Mouse (Mus musculus) heart, postnatal 0 days (tissue): Measurements from ENCODE around the gene Gm9495. TPM values are rescaled to one million over a fixed set of nuclear protein-coding genes. Genes with fewer than 3 reads are reported as not detected.
A peak's percentile ranks its signal among the peaks of the same experiment; 100 is the strongest.
"Not testable (repeated sequence)": the region's sequence is repeated elsewhere in the genome, so short reads cannot be mapped to it uniquely, and the experiment has no call there.

Experiments
- ATAC-seq: fragments of 200-750 bp; cut with Nextera tagmentation; 2 replicates; pipeline ENCODE4 v1.8.0; 2017; ENCODE audit warnings: low read depth, moderate number of reproducible peaks, moderate library complexity; ENCODE audit not compliant: insufficient read depth
- DNase-seq: peaks from one replicate; pipeline ENCODE4 v3.0.0-alpha.2; 2016; ENCODE audit warnings: low spot score
- H3K27ac ChIP-seq: fragments of 300-500 bp; sonication (generic); 2 replicates; pipeline ENCODE4 v1.5.1; 2014; ENCODE audit warnings: low read depth, mild to moderate bottlenecking
- H3K27me3 ChIP-seq: fragments of 300-500 bp; sonication (generic); 2 replicates; pipeline ENCODE4 v1.6.1; 2014; ENCODE audit warnings: low read length, mixed read lengths; ENCODE audit not compliant: control insufficient read depth, insufficient read depth
- H3K36me3 ChIP-seq: fragments of 300-500 bp; sonication (generic); replicated peaks from 2 replicates; pipeline ENCODE4 v1.6.1; 2014; ENCODE audit warnings: low read length, mixed read lengths; ENCODE audit not compliant: control insufficient read depth, insufficient read depth
- H3K4me1 ChIP-seq: fragments of 300-500 bp; sonication (generic); 2 replicates; pipeline ENCODE4 v1.6.1; 2014; ENCODE audit warnings: antibody characterized with exemption; ENCODE audit not compliant: control insufficient read depth, insufficient read depth
- H3K4me2 ChIP-seq: fragments of 300-500 bp; sonication (generic); 2 replicates; pipeline ENCODE4 v1.6.1; 2014; ENCODE audit warnings: low read depth, mild to moderate bottlenecking, low read length, moderate library complexity
- H3K4me3 ChIP-seq: fragments of 300-500 bp; sonication (generic); 2 replicates; pipeline ENCODE4 v1.5.1; 2014; ENCODE audit warnings: low read depth, low read length
- H3K9ac ChIP-seq: fragments of 300-500 bp; sonication (generic); replicated peaks from 2 replicates; pipeline ENCODE4 v1.6.1; 2014; ENCODE audit warnings: low read depth, low read length, mixed read lengths
- H3K9me3 ChIP-seq: fragments of 300-500 bp; sonication (generic); replicated peaks from 2 replicates; pipeline ENCODE4 v1.6.1; 2016; ENCODE audit warnings: low read length; ENCODE audit not compliant: control insufficient read depth
- CTCF ChIP-seq: IDR thresholded peaks from 2 replicates; pipeline ENCODE4 v1.5.1; 2016; ENCODE audit warnings: antibody characterized with exemption, control low read depth, low read depth
- EP300 ChIP-seq: IDR thresholded peaks from 2 replicates; pipeline ENCODE4 v1.6.1; 2016; ENCODE audit warnings: antibody characterized with exemption, low read depth
- WGBS: fragments of 180-500 bp; shearing (Covaris S2); extraction: QIAGEN DNeasy Blood & Tissue Kit; methylation state at CpG from one replicate; pipeline ENCODE4 v1.1.7; 2014; 5-methylcytosine and 5-hydroxymethylcytosine counted together
- polyA plus RNA-seq: library from polyadenylated mRNA; unstranded; fragments of >200 nt; fragmentation: Nextera tagmentation; extraction: Ambion mirVana; gene quantifications from 2 replicates; pipeline ENCODE4 v1.2.1, GENCODE M21; 2015
- total RNA-seq: library from RNA; depleted of rRNA; stranded (reverse); fragments of >200 nt; gene quantifications from 2 replicates; pipeline ENCODE4 v1.2.3, GENCODE M21; 2014; ENCODE audit warnings: low replicate concordance; rRNA removed

Gm9495 gene
- not detected in 2 replicates for total RNA-seq
- polyA plus RNA-seq: not detected in 2 replicates

DNA sequence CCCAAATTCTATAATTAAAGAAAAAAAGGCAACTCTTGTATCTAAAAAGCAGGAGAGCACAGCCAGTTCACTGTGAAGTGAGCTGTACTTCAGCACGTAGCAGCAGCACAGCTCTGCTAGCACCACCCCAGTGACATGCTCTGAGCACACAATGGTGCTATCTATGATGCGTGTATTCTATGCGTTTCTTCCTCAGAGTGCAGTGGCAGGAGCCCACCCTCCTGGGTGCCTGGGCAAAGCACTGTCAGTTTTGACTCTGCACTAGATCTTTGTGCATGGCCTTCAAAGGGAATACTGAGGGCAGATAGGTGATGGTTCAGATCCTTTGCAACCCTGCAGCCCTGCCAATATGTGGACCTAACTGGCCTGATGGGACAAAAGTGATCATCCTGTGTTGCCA, at the start of gene Gm9495:
Gene Gm9495, minus strand, starts transcription at position 101 of the 400 bp plus-strand sequence.
- H3K9me3 ChIP-seq, ATAC-seq, H3K27me3 ChIP-seq, H3K4me2 ChIP-seq, H3K36me3 ChIP-seq, H3K4me3 ChIP-seq, H3K4me1 ChIP-seq, H3K9ac ChIP-seq, H3K27ac ChIP-seq, DNase-seq: not testable (repeated sequence)
- 80% methylated on average over 1 of the region's 3 CpGs for WGBS

DNA sequence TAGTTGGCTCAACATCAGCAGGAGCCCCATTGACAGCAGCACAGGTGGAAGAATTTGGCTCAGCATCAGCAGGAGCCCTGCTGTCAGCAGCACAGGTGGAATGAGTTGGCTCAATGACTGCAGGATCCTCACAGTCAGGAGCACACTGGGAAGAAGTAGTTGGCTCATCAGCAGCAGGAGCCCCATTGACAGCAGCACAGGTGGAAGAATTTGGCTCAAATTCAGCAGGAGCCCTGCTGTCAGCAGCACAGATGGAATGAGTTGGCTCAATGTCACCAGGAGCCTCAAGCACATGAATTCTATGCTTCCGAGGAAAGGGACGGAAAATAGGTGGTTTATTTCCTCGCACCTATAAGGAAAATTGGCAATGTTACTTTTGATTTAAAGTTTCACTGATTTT, 21.6 kb upstream of the Gm9495 start:
- ATAC-seq, H3K27ac ChIP-seq, H3K27me3 ChIP-seq, H3K9ac ChIP-seq, H3K9me3 ChIP-seq, H3K4me1 ChIP-seq, H3K36me3 ChIP-seq, H3K4me3 ChIP-seq, DNase-seq, H3K4me2 ChIP-seq: not testable (repeated sequence)
- 62% methylated on average over 2 of the region's 3 CpGs for WGBS

DNA sequence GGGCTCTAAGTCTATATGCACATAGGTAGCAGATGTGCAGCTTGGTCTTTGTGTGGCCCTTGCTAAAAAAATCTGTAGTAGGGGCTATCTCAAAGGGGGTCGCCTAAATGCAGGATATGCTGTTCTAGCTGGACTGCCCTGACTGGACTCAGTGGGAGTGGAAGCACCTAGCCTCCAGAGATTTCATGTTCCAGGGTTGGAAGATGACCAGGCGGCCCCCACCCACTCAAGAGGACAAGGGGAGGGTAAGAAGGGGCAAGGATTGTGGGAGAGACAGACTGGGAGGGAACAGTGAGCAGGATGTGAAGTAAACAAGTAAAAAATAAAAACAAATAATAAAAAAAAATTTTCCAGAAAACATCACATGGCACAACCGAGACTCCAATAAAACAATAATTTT, 33.3 kb downstream of the Gm9495 start:
- not testable (repeated sequence) for ATAC-seq, H3K27ac ChIP-seq, H3K4me1 ChIP-seq, H3K4me2 ChIP-seq, DNase-seq, H3K9me3 ChIP-seq, H3K27me3 ChIP-seq, H3K36me3 ChIP-seq, H3K9ac ChIP-seq, H3K4me3 ChIP-seq
- 66% methylated on average over 2 of the region's 3 CpGs for WGBS

DNA sequence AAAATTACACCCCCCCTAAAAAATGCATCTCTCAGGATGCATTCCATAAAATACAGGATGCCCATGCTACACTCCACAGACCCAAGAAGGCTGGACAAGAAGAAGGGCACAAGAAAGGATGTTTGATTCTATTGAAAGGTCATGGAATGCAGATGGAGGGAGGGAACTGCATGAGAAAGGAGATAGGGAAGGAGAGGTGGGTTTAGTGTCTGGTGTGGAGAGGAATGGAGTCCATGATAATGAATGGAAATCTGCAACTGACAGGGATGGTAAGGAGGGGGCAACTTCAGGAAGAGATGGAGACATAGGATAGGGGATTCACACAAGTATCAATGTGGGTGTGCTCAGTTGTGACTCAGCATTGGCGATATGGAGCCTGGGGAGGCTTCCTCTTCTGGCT, 39.0 kb downstream of the Gm9495 start:
- DNase-seq: no peak
- Histone ChIP-seq H3K27me3 (no peaks in the 10 kb centered on the region), H3K4me2 (no peak overlapping the region), H3K27ac (no peak overlapping the region), H3K4me1 (no peaks in the 10 kb centered on the region), H3K9me3 (no peaks in the 10 kb centered on the region), H3K4me3 (no peak overlapping the region), H3K36me3 (no peaks in the 10 kb centered on the region), H3K9ac (no peak overlapping the region)
- 87% methylated on average over 1 of the region's 1 CpGs for WGBS
- no peak for ATAC-seq
- no peak for TF ChIP-seq EP300
- TF ChIP-seq CTCF: no peak

DNA sequence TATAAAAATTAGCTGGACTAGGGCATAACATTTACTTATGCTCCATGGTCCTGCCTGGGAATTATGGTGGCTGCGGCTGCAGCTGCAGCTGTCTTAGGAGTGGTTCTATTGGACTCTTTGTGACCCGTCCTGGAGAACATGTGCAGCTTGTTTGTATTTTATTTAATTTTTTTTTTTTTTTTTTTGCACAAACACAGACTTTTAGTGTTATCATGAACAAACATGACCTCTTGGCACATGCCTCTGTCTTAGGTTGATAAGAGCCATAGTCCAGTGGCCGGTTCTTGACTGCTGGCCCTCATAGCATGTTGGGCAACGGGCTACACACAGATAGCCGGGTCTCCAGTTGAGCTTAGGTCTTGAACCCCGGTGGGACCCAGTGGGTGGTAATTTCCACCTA, 48.6 kb downstream of the Gm9495 start:
- Histone ChIP-seq H3K9me3 (no peaks in the 10 kb centered on the region), H3K4me3 (no peak overlapping the region), H3K9ac (no peak overlapping the region), H3K27ac (no peak overlapping the region), H3K4me2 (no peak overlapping the region), H3K4me1 (0 out of 2 replicates have a peak, but pooled peaks cover 3% of the 10 kb centered on the region), H3K36me3 (no peaks in the 10 kb centered on the region), H3K27me3 (no peaks in the 10 kb centered on the region)
- no peak for TF ChIP-seq EP300
- no peak for TF ChIP-seq CTCF
- 62% methylated on average over 6 of the region's 6 CpGs for WGBS
- DNase-seq (no peak), ATAC-seq (no peak)

DNA sequence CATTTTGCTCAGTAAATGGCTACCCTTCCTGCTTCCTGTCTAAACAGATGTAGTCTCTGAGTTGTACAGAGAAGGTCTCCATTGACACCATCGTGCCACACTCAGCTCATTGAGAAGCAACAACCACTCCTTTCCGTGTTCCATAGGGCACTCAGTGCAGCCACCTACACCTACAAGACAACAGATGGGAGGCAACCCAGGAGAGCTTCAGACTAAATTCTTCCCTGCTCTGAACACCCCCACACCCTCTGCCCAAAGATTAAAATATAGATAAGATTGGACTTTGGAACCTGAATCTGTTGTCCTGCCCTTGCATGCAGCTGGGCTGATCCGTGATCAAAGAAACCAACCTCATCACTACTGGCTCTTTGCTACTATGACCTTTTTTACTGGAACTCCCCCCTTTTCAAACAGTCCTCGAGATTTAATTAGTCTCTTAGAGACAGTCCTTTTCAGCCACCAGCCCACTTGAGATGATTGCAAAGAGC, 53.4 kb downstream of the Gm9495 start:
- Histone ChIP-seq H3K4me1 (peaks cover 11% of the 10 kb centered on the region; the same call in 1 of the 2 replicates), H3K27ac (peak overlapping the region; percentile 85), H3K27me3 (no peaks in the 10 kb centered on the region), H3K9me3 (no peaks in the 10 kb centered on the region), H3K36me3 (no peaks in the 10 kb centered on the region), H3K4me3 (peak overlapping the region; percentile 62), H3K9ac (peak overlapping the region; percentile 94; the same call in 1 of the 2 replicates), H3K4me2 (peak overlapping the region; percentile 96)
- DNase-seq (no peak), ATAC-seq (no peak)
- 73% methylated on average over 4 of the region's 4 CpGs for WGBS
- TF ChIP-seq EP300 (no peak), CTCF (no peak)
